ENCODE assay signal across 14 mouse cellular contexts in the genomic region with DNA sequence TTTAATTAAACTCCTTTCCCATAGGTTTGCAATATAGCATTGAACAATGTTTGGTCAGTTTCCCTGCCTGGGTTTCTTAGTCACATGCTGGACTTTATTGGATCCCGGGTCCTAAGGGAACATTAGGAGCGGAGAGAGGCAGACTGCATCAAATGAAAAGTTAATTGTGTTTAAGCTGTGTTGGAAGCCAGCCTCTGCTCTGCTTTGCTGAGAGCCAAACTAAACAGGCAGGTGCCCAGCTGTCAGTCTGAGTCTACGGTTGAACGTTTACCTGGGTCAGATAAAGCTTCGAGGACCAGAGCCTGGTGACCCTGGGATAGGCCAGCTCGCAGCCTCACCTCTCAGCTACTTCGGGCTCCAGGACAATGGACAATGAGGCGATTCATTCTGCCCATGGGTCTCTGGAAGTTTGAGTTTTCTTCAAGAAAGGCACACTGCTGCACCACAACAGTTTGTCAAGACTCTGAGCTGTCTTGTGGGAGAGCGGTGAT.
DNase-seq lines count a peak whose midpoint lies in the region; ATAC-seq lines count a peak whose summit lies in the region.
"Had no signal": no experiment of that assay in that cellular context is flagged by ENCODE, and none has a peak within 500 bp of the region (broad histone marks: within the 10 kb centered on the region; RNA-seq: fewer than 3 reads in every experiment).

No protein-coding gene starts in this region.

- WGBS in limb, embryonic 12.5 days: 33% methylated on average over 9 of the region's 9 CpGs
- WGBS in neural tube, embryonic 12.5 days: 44% methylated on average over 9 of the region's 9 CpGs

- H3K27me3 ChIP-seq in limb, embryonic 12.5 days: 0 out of 2 replicates have a peak, but pooled peaks cover 2% of the 10 kb centered on the region
- H3K27me3 ChIP-seq in neural tube, embryonic 12.5 days (replicated peaks): no peaks in the 10 kb centered on the region; the same call in 1 of the 2 replicates
- H3K27me3 ChIP-seq: liver, embryonic 13.5 days had no signal

- H3K9ac ChIP-seq in limb, embryonic 12.5 days (replicated peaks): no peak overlapping the region
- no peak overlapping the region for H3K9ac ChIP-seq in neural tube, embryonic 12.5 days
- H3K9ac ChIP-seq: liver, embryonic 13.5 days had no signal

- H3K9me3 ChIP-seq in limb, embryonic 12.5 days: no peaks in the 10 kb centered on the region
- no peaks in the 10 kb centered on the region for H3K9me3 ChIP-seq in neural tube, embryonic 12.5 days
- H3K9me3 ChIP-seq: liver, embryonic 13.5 days had no signal

- peaks cover 49% of the 10 kb centered on the region for H3K4me1 ChIP-seq in limb, embryonic 12.5 days (replicated peaks)
- peaks cover 29% of the 10 kb centered on the region for H3K4me1 ChIP-seq in neural tube, embryonic 12.5 days
- H3K4me1 ChIP-seq: liver, embryonic 13.5 days had no signal

- H3K4me2 ChIP-seq in limb, embryonic 12.5 days: peak overlapping the region; percentile 25
- no peak overlapping the region for H3K4me2 ChIP-seq in neural tube, embryonic 12.5 days (replicated peaks)
- H3K4me2 ChIP-seq: liver, embryonic 13.5 days had no signal

- H3K27ac ChIP-seq in limb, embryonic 12.5 days: peak overlapping the region; percentile 82
- H3K27ac ChIP-seq in neural tube, embryonic 12.5 days: no peak overlapping the region
- H3K27ac ChIP-seq: kidney, postnatal 0 days; liver, embryonic 13.5 days had no signal

- no peaks in the 10 kb centered on the region for H3K36me3 ChIP-seq in limb, embryonic 12.5 days
- H3K36me3 ChIP-seq in neural tube, embryonic 12.5 days: no peaks in the 10 kb centered on the region
- H3K36me3 ChIP-seq: liver, embryonic 13.5 days had no signal

- peak; percentile 64 for ATAC-seq in limb, embryonic 12.5 days (ENCODE audit: insufficient number of reproducible peaks, insufficient read depth, low FRiP score, low TSS enrichment, low read depth)
- peak; percentile 33; the same call in 1 of the 2 replicates for ATAC-seq in neural tube, embryonic 12.5 days (ENCODE audit: low FRiP score, low read depth)

- no peak overlapping the region for H3K4me3 ChIP-seq in limb, embryonic 12.5 days (replicated peaks)
- H3K4me3 ChIP-seq in neural tube, embryonic 12.5 days: no peak overlapping the region
- H3K4me3 ChIP-seq: liver, embryonic 13.5 days had no signal

- DNase-seq in heart, adult 11 months: peak; percentile 81
- no peak for DNase-seq in heart, adult 8-10 months (ENCODE audit: low spot score)
- DNase-seq in forelimb bud, embryonic 11.5 days (ENCODE audit: low read depth, low spot score): peak; percentile 72
- DNase-seq in left cerebral cortex, postnatal 36 days (ENCODE audit: low spot score in 2 of 2): no peak
- DNase-seq in MN1 (ENCODE audit: low spot score): no peak
- DNase-seq in urinary bladder, postnatal 10 days (ENCODE audit: low spot score): no peak
- DNase-seq: cerebellum, postnatal 14 days; liver, embryonic 13.5 days; lung, postnatal 4 days; right cerebral cortex, postnatal 25 days; thymus, postnatal 4 days had no signal

- intact Hi-C loops in left cerebral cortex, postnatal 36 days (cut with DNase I): no loop called here

Comparison
In these comparisons a context has a peak if more than half of its experiments do, and no peak if none do; other contexts are left out.
1. DNase-seq: peak in heart, adult 11 months (single experiment) and forelimb bud, embryonic 11.5 days (single experiment); none in heart, adult 8-10 months (single experiment), left cerebral cortex, postnatal 36 days (0 of 2), MN1 (single experiment) and urinary bladder, postnatal 10 days (single experiment).